ENCODE assay signal across 23 mouse cellular contexts in the genomic region with DNA sequence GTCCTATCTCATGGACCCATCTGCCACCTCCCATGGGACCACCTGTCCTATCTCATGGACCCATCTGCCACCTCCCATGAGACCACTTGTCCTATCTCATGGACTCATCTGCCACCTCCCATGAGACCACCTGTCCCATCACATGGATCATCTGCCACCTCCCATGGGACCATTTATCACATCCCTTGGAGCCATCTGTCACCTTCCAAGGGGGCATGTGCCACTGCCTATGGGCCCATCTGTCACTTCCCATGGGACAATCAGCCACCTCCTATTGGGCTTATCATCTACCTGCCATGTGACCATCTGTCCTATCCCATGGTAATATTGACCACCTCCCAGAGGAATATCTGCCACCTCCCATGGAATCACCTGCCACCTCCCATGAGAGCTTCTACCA.
DNase-seq lines count a peak whose midpoint lies in the region; ATAC-seq and TF ChIP-seq lines count a peak whose summit lies in the region.
"Had no signal": no experiment of that assay in that cellular context is flagged by ENCODE, and none has a peak within 500 bp of the region (broad histone marks: within the 10 kb centered on the region; RNA-seq: fewer than 3 reads in every experiment).

No protein-coding gene starts in this region.

- no peaks in the 10 kb centered on the region for H3K27me3 ChIP-seq in forebrain, embryonic 15.5 days
- H3K27me3 ChIP-seq in forebrain, postnatal 0 days (ENCODE audit: insufficient read depth, low read length): no peaks in the 10 kb centered on the region
- H3K27me3 ChIP-seq in neural tube, embryonic 12.5 days (replicated peaks): no peaks in the 10 kb centered on the region
- H3K27me3 ChIP-seq in neural tube, embryonic 15.5 days (replicated peaks): no peaks in the 10 kb centered on the region
- H3K27me3 ChIP-seq: embryonic facial prominence, embryonic 15.5 days; limb, embryonic 15.5 days had no signal

- no peak for TF ChIP-seq CTCF in forebrain, postnatal 0 days (IDR thresholded peaks at IDR 0.05; ENCODE audit: low read depth)

- no peak overlapping the region for H3K4me3 ChIP-seq in forebrain, embryonic 15.5 days
- H3K4me3 ChIP-seq in forebrain, postnatal 0 days (ENCODE audit: low read depth, low read length): no peak overlapping the region
- H3K4me3 ChIP-seq in neural tube, embryonic 12.5 days: no peak overlapping the region
- H3K4me3 ChIP-seq in neural tube, embryonic 15.5 days (replicated peaks): no peak overlapping the region
- H3K4me3 ChIP-seq: embryonic facial prominence, embryonic 15.5 days; limb, embryonic 15.5 days; myocyte had no signal

- H3K4me1 ChIP-seq in forebrain, embryonic 15.5 days: 0 out of 2 replicates have a peak, but pooled peaks cover 4% of the 10 kb centered on the region
- H3K4me1 ChIP-seq in forebrain, postnatal 0 days (ENCODE audit: insufficient read depth): no peaks in the 10 kb centered on the region
- H3K4me1 ChIP-seq in neural tube, embryonic 12.5 days: no peaks in the 10 kb centered on the region
- no peaks in the 10 kb centered on the region for H3K4me1 ChIP-seq in neural tube, embryonic 15.5 days
- H3K4me1 ChIP-seq: embryonic facial prominence, embryonic 15.5 days; limb, embryonic 15.5 days had no signal

- no peak overlapping the region for H3K4me2 ChIP-seq in forebrain, embryonic 15.5 days (replicated peaks)
- H3K4me2 ChIP-seq in forebrain, postnatal 0 days (ENCODE audit: low read depth): no peak overlapping the region
- H3K4me2 ChIP-seq in neural tube, embryonic 12.5 days (replicated peaks): no peak overlapping the region
- no peak overlapping the region for H3K4me2 ChIP-seq in neural tube, embryonic 15.5 days
- H3K4me2 ChIP-seq: embryonic facial prominence, embryonic 15.5 days; limb, embryonic 15.5 days; lung, embryonic 14.5 days had no signal

- ATAC-seq in forebrain, embryonic 15.5 days (replicated peaks): 0 out of 2 replicates have a peak, but pooled peaks have one; percentile 26
- no peak for ATAC-seq in forebrain, postnatal 0 days
- ATAC-seq in neural tube, embryonic 12.5 days (ENCODE audit: low FRiP score, low read depth): 0 out of 2 replicates have a peak, but pooled peaks have one; percentile 37
- ATAC-seq in neural tube, embryonic 15.5 days (ENCODE audit: low FRiP score): no peak
- ATAC-seq in neutrophil, adult 5-6 weeks (ENCODE audit: extremely low read depth, insufficient number of reproducible peaks, low FRiP score, poor library complexity, severe bottlenecking): 0 out of 2 replicates have a peak, but pooled peaks have one; percentile 3
- ATAC-seq: intestine, postnatal 0 days had no signal

- intact Hi-C loops in left cerebral cortex, postnatal 4 days (cut with DNase I): no loop called here

- DNase-seq in forebrain, postnatal 0 days: no peak
- peak; percentile 2 for DNase-seq in left cerebral cortex, postnatal 4 days
- no peak for DNase-seq in left cerebral cortex, adult 9 months (ENCODE audit: low spot score in 2 of 2)
- DNase-seq in urinary bladder, postnatal 14 days (ENCODE audit: low spot score): no peak
- DNase-seq: adrenal gland, adult 2 months; cerebellum, adult 11 months; gastrocnemius, postnatal 10 days; heart, postnatal 36 days; kidney, postnatal 36 days; layer of hippocampus, postnatal 36 days; lung, embryonic 14.5 days; retina, postnatal 1 day; right cerebral cortex, postnatal 25 days; spleen, adult 18-20 months had no signal

- H3K9me3 ChIP-seq in forebrain, embryonic 15.5 days: no peaks in the 10 kb centered on the region
- H3K9me3 ChIP-seq in forebrain, postnatal 0 days (ENCODE audit: low read length): no peaks in the 10 kb centered on the region
- no peaks in the 10 kb centered on the region for H3K9me3 ChIP-seq in neural tube, embryonic 12.5 days
- H3K9me3 ChIP-seq in neural tube, embryonic 15.5 days (replicated peaks): no peaks in the 10 kb centered on the region
- H3K9me3 ChIP-seq: embryonic facial prominence, embryonic 15.5 days; limb, embryonic 15.5 days had no signal

- no peak overlapping the region for H3K27ac ChIP-seq in forebrain, embryonic 15.5 days (replicated peaks)
- no peak overlapping the region for H3K27ac ChIP-seq in forebrain, postnatal 0 days (ENCODE audit: low read depth, low read length)
- no peak overlapping the region for H3K27ac ChIP-seq in neural tube, embryonic 12.5 days
- no peak overlapping the region for H3K27ac ChIP-seq in neural tube, embryonic 15.5 days (replicated peaks)
- H3K27ac ChIP-seq: embryonic facial prominence, embryonic 15.5 days; limb, embryonic 15.5 days; liver, embryonic 14.5 days had no signal

- no peaks in the 10 kb centered on the region for H3K36me3 ChIP-seq in forebrain, embryonic 15.5 days
- H3K36me3 ChIP-seq in forebrain, postnatal 0 days (ENCODE audit: insufficient read depth): no peaks in the 10 kb centered on the region
- H3K36me3 ChIP-seq in neural tube, embryonic 12.5 days: no peaks in the 10 kb centered on the region
- H3K36me3 ChIP-seq in neural tube, embryonic 15.5 days: no peaks in the 10 kb centered on the region
- H3K36me3 ChIP-seq: embryonic facial prominence, embryonic 15.5 days; limb, embryonic 15.5 days had no signal

- H3K9ac ChIP-seq in forebrain, embryonic 15.5 days (replicated peaks): no peak overlapping the region
- H3K9ac ChIP-seq in forebrain, postnatal 0 days: no peak overlapping the region
- H3K9ac ChIP-seq in neural tube, embryonic 12.5 days: no peak overlapping the region
- no peak overlapping the region for H3K9ac ChIP-seq in neural tube, embryonic 15.5 days (replicated peaks)
- H3K9ac ChIP-seq: embryonic facial prominence, embryonic 15.5 days; limb, embryonic 15.5 days; liver, embryonic 14.5 days; lung, embryonic 14.5 days had no signal

Comparison
In these comparisons a context has a peak if more than half of its experiments do, and no peak if none do; other contexts are left out.
1. ATAC-seq: peak in forebrain, embryonic 15.5 days (single experiment), neural tube, embryonic 12.5 days (single experiment) and neutrophil, adult 5-6 weeks (single experiment); none in forebrain, postnatal 0 days (single experiment) and neural tube, embryonic 15.5 days (single experiment).